17 mouse cellular contexts compared by ENCODE assay signal in genomic region chr8:125515665-125516064, GRCm38 (mm10). TPM values are rescaled to one million over a fixed set of nuclear protein-coding genes. Genes with fewer than 3 reads are reported as not detected.
DNase-seq lines count a peak whose midpoint lies in the region; ATAC-seq and TF ChIP-seq lines count a peak whose summit lies in the region.
"Had no signal": no experiment of that assay in that cellular context is flagged by ENCODE, and none has a peak within 500 bp of the region (broad histone marks: within the 10 kb centered on the region; RNA-seq: fewer than 3 reads in every experiment).

No protein-coding gene starts in this region.

- no peaks in the 10 kb centered on the region for H3K36me3 ChIP-seq in hindbrain, embryonic 16.5 days (ENCODE audit: control insufficient read depth, insufficient read depth, low read length)
- H3K36me3 ChIP-seq in hindbrain, postnatal 0 days (ENCODE audit: insufficient read depth, low read length) = no peaks in the 10 kb centered on the region
- H3K36me3 ChIP-seq in heart, postnatal 0 days (replicated peaks; ENCODE audit: control insufficient read depth, insufficient read depth, low read length) = peaks cover 4% of the 10 kb centered on the region
- H3K36me3 ChIP-seq: embryonic facial prominence, embryonic 12.5 days; forebrain, embryonic 12.5 days; liver, embryonic 12.5 days; midbrain, embryonic 10.5 days had no signal

- TF ChIP-seq EP300 in heart, postnatal 0 days (IDR thresholded peaks at IDR 0.05; ENCODE audit: low read depth) = no peak

- peak; percentile 44 for DNase-seq in cerebellum, adult 11-12 months
- DNase-seq in cerebellum, postnatal 4 days (ENCODE audit: low spot score in 2 of 2) = no peak
- DNase-seq in hindbrain, postnatal 0 days (ENCODE audit: low spot score) = no peak
- DNase-seq in brain, adult 2 months (ENCODE audit: low read depth, low spot score) = peak; percentile 54
- no peak for DNase-seq in heart, postnatal 0 days (ENCODE audit: low spot score)
- DNase-seq in layer of hippocampus, postnatal 25 days (ENCODE audit: extremely low spot score in 1 of 2, low spot score in 1 of 2) = no peak
- DNase-seq in gastrocnemius, postnatal 10 days = no peak
- DNase-seq: B cell, adult 2 months; gastrocnemius, postnatal 36 days had no signal

- H3K4me1 ChIP-seq in hindbrain, embryonic 16.5 days (ENCODE audit: control insufficient read depth, insufficient read depth, low read depth, low read length) = peaks cover 16% of the 10 kb centered on the region
- peaks cover 15% of the 10 kb centered on the region; the same call in 1 of the 2 replicates for H3K4me1 ChIP-seq in hindbrain, postnatal 0 days (ENCODE audit: insufficient read depth, low read length)
- peaks cover 56% of the 10 kb centered on the region for H3K4me1 ChIP-seq in heart, postnatal 0 days (ENCODE audit: control insufficient read depth, insufficient read depth)

- no peak overlapping the region for H3K9ac ChIP-seq in hindbrain, embryonic 16.5 days (ENCODE audit: low read depth, low read length)
- H3K9ac ChIP-seq in hindbrain, postnatal 0 days (replicated peaks; ENCODE audit: low read length) = no peak overlapping the region
- no peak overlapping the region for H3K9ac ChIP-seq in heart, postnatal 0 days (replicated peaks; ENCODE audit: low read depth, low read length)
- H3K9ac ChIP-seq: embryonic facial prominence, embryonic 12.5 days; forebrain, embryonic 12.5 days; liver, embryonic 12.5 days had no signal

- no peaks in the 10 kb centered on the region for H3K27me3 ChIP-seq in hindbrain, embryonic 16.5 days (replicated peaks; ENCODE audit: control insufficient read depth, insufficient read depth, low read length)
- no peaks in the 10 kb centered on the region for H3K27me3 ChIP-seq in hindbrain, postnatal 0 days (ENCODE audit: insufficient read depth, low read length)
- no peaks in the 10 kb centered on the region for H3K27me3 ChIP-seq in heart, postnatal 0 days (ENCODE audit: control insufficient read depth, insufficient read depth, low read length)
- H3K27me3 ChIP-seq: embryonic facial prominence, embryonic 12.5 days; forebrain, embryonic 12.5 days; liver, embryonic 12.5 days had no signal

- H3K4me3 ChIP-seq in hindbrain, embryonic 16.5 days (ENCODE audit: low read length) = no peak overlapping the region
- no peak overlapping the region for H3K4me3 ChIP-seq in hindbrain, postnatal 0 days (ENCODE audit: low read length)
- H3K4me3 ChIP-seq in heart, postnatal 0 days (ENCODE audit: low read depth, low read length) = no peak overlapping the region
- H3K4me3 ChIP-seq: embryonic facial prominence, embryonic 12.5 days; forebrain, embryonic 12.5 days; liver, embryonic 12.5 days; midbrain, embryonic 10.5 days; myocyte had no signal

- 52% methylated on average over 8 of the region's 8 CpGs for WGBS in hindbrain, embryonic 16.5 days
- 57% methylated on average over 8 of the region's 8 CpGs for WGBS in hindbrain, postnatal 0 days
- WGBS in heart, postnatal 0 days = 26% methylated on average over 8 of the region's 8 CpGs

- no peak for TF ChIP-seq CTCF in hindbrain, postnatal 0 days (IDR thresholded peaks at IDR 0.05; ENCODE audit: low read depth)
- TF ChIP-seq CTCF in heart, postnatal 0 days (IDR thresholded peaks at IDR 0.05; ENCODE audit: low read depth) = no peak

- ATAC-seq in hindbrain, embryonic 16.5 days = peak; percentile 38; the same call in 1 of the 2 replicates
- no peak for ATAC-seq in hindbrain, postnatal 0 days
- ATAC-seq in heart, postnatal 0 days (ENCODE audit: insufficient read depth, low read depth) = no peak
- ATAC-seq: liver, embryonic 12.5 days; lung, postnatal 0 days had no signal

- H3K27ac ChIP-seq in hindbrain, embryonic 16.5 days (ENCODE audit: low read depth, low read length) = no peak overlapping the region
- H3K27ac ChIP-seq in hindbrain, postnatal 0 days = no peak overlapping the region
- H3K27ac ChIP-seq in heart, postnatal 0 days (ENCODE audit: low read depth) = peak overlapping the region; percentile 58
- H3K27ac ChIP-seq: embryonic facial prominence, embryonic 12.5 days; forebrain, embryonic 12.5 days; liver, embryonic 12.5 days; midbrain, embryonic 10.5 days had no signal

- no peak overlapping the region for H3K4me2 ChIP-seq in hindbrain, embryonic 16.5 days (ENCODE audit: low read length)
- H3K4me2 ChIP-seq in hindbrain, postnatal 0 days (ENCODE audit: low read depth, low read length) = no peak overlapping the region
- H3K4me2 ChIP-seq in heart, postnatal 0 days (ENCODE audit: low read depth, low read length) = no peak overlapping the region
- H3K4me2 ChIP-seq: embryonic facial prominence, embryonic 12.5 days; forebrain, embryonic 12.5 days; liver, embryonic 12.5 days had no signal

- H3K9me3 ChIP-seq in hindbrain, embryonic 16.5 days (ENCODE audit: control insufficient read depth, low read length) = no peaks in the 10 kb centered on the region
- no peaks in the 10 kb centered on the region for H3K9me3 ChIP-seq in hindbrain, postnatal 0 days (ENCODE audit: low read length)
- H3K9me3 ChIP-seq in heart, postnatal 0 days (replicated peaks; ENCODE audit: control insufficient read depth, low read length) = no peaks in the 10 kb centered on the region
- H3K9me3 ChIP-seq: embryonic facial prominence, embryonic 12.5 days; forebrain, embryonic 12.5 days; liver, embryonic 12.5 days; midbrain, embryonic 10.5 days had no signal

RNA-seq across cellular contexts. Expression of gene Sipa1l2, which starts 53.9 kb away (rescaled TPM):
- polyA plus RNA-seq in hindbrain, embryonic 16.5 days (2015; fragmentation: Nextera tagmentation; extraction: Ambion mirVana) = 15.9 and 20.5 TPM in 2 replicates
- total RNA-seq in hindbrain, postnatal 0 days (2014; rRNA removed) = 62.2 and 62.8 TPM in 2 replicates
- polyA plus RNA-seq in hindbrain, postnatal 0 days (2015; fragmentation: Nextera tagmentation; extraction: Ambion mirVana) = 11.5 and 12.2 TPM in 2 replicates
- total RNA-seq in heart, postnatal 0 days (2014; rRNA removed; ENCODE audit: low replicate concordance) = 65.8 and 66.1 TPM in 2 replicates
- 12.3 and 13.6 TPM in 2 replicates for polyA plus RNA-seq in heart, postnatal 0 days (2015; fragmentation: Nextera tagmentation; extraction: Ambion mirVana)
- 10 to 100 TPM; 62.1 to 62.7 TPM for total RNA-seq in layer of hippocampus, postnatal 25 days (2021)
- 10 to 100 TPM; 12.9 to 16.7 TPM for total RNA-seq in gastrocnemius, postnatal 10 days (2021)
- total RNA-seq: MEL had no signal

Comparison
In these comparisons a context has a peak if more than half of its experiments do, and no peak if none do; other contexts are left out.
1. DNase-seq: peak in cerebellum, adult 11-12 months (single experiment) and brain, adult 2 months (single experiment); none in cerebellum, postnatal 4 days (0 of 2), hindbrain, postnatal 0 days (single experiment), heart, postnatal 0 days (single experiment), layer of hippocampus, postnatal 25 days (0 of 2) and gastrocnemius, postnatal 10 days (single experiment).